Mouse (Mus musculus) adrenal gland (tissue): Measurements from ENCODE around the gene Nlrp6.
"Not testable (repeated sequence)": the region's sequence is repeated elsewhere in the genome, so short reads cannot be mapped to it uniquely, and the experiment has no call there.

ENCODE experiments used
- intact Hi-C: fragments of 180-260 bp; cut with DNase I; formaldehyde crosslinking; loops from one replicate; pipeline ENCODE4 v1.15.1; 2025
- long read RNA-seq, 2 experiments: library from polyadenylated mRNA; unstranded; transcript quantifications; one replicate each; pipeline ENCODE4 v2.0.0; 2020; ENCODE audit warnings: borderline replicate concordance in 1 of 2; ENCODE audit not compliant: insufficient replicate concordance in 1 of 2

The Nlrp6 gene
- long read RNA-seq, experiment 1, partial matches to known transcripts, result 4 of 4 reads
- long read RNA-seq, experiment 1, other reads (novel, unspliced or antisense), result 0 of 4 reads
- long read RNA-seq, experiment 2, result 0 reads

DNA sequence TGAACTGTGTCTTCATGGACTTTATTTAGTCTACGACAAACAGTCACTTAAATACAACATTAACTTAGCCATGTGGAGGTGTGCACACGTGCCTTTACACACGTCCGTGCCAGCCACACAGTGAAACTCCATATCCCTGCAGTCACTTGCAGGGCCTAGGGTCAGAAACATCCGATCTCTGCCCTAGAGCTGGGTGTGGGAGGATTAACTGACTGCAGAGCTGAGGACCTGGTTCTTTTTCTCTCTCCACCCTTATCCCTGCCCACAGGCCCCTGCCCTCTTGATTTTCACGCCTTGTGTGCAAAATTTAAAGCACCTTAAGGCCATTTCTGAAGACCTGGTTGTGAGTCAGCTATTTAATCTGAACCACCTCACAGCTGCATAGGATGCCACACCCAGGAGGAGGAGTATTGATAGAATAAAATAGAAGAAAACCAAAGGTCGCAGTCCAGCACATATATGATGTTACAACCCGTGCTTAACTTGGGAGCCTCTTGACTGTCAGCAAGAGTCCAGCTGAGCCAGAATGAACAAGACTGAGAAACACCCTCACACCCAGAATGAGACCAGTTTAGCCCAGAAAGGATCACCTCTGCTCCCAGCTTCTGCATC lies at the start of gene Nlrp6:
Nlrp6 (plus strand) TSS at position 485 of the 612 bp plus-strand sequence.
- intact Hi-C loops, result no loop called here

DNA sequence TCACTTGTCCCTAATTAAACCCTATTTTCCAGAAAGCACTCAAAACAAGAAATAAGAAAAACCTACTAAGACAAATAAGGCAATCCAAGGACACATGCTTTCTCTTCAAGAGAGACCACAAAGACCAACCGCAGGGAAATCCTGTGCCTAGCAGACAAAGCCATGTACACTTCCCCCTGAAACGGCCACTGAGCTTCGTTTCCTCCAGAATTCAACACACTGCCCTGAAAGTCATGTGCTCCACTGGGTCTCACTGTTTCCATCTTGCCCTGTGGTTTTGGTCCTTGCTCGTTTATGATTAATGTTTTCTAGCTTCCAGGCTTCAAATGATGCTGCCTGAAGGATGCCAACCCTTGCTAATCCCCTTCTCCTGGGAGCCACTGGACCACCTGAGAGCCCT lies 46.5 kb upstream of the Nlrp6 start:
- intact Hi-C loops, result no loop called here

- intact Hi-C loops, result no loop called here
Measured at GRCm38 (mm10) chr7:140877364-140877763, 43.3 kb upstream of the Nlrp6 start.

DNA sequence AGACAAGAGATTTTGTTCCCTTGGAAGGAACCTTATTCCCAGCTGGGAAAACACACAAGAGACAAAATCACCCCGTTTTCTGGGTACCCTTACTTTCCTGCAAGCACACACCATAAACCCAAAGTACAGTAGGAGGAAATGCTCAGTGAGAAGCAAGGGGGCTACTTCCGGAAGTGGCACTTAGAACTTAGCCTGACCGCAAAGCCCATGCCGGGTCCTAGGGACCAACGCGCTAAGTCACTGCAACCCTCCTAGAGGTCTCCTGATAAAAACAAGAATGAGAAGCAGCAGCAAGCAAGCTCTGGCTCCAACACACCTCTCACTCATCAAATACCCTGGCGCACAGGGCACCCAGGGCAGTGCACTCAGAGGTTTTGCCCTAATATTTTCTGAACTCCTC lies 41.3 kb upstream of the Nlrp6 start:
- intact Hi-C loops, result no loop called here

GRCm38 (mm10) chr7:140880419-140880818 lies 40.3 kb upstream of the Nlrp6 start:
- intact Hi-C loops, result no loop called here

DNA sequence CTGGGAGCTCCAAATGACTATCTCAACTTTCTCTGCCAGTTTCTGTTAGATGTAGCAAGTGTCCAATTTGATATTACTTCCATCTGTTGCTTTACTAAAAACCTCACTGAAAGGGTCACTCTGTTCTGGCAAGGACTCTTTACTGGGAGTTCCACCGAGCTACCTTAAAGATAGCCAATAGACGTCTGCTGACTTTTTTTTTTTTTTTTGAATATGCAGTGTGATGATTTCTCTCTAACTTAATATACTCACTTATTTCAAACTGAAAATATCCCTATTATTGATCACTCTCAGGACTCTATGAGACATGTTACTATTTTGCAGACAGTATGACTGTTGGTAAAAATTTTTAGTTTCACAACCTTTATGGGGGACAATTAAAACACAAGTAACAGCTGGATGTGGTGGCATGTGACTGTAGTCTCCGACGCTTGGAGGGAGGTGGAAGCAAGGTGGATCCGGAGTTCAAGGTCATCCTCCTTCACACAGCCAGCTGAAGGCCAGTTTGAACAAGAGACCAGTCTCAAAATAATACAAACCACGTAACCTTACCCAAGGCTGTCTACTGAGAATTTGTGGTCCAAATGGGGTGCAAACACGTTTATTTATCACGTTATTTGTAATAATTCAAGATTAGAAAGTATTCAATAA lies 39.7 kb upstream of the Nlrp6 start:
- intact Hi-C loops, result no loop called here

- intact Hi-C loops, result no loop called here
Measured at GRCm38 (mm10) chr7:140881696-140882468, 38.8 kb upstream of the Nlrp6 start, which contains the start of the genes Psmd13 and Sirt3. Gene Psmd13, plus strand, starts transcription at chr7:140881968. Gene Sirt3, minus strand, starts transcription at chr7:140882309.

DNA sequence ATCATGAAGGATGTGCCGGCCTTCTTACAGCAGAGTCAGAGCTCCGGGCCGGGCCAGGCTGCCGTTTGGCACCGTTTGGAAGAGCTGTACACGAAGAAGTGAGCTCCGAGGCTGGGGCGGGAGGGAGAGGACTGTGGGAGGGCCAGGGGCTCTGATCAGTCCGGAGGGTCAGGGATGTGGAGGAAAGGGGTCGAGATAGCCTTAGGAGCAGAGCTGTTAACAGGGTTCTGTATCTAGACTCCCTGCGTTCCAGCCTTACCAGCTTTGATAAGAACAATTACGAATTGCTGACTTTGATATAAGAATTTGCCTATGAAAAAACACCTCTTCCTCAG lies 38.3 kb upstream of the Nlrp6 start:
- intact Hi-C loops, result no loop called here

DNA sequence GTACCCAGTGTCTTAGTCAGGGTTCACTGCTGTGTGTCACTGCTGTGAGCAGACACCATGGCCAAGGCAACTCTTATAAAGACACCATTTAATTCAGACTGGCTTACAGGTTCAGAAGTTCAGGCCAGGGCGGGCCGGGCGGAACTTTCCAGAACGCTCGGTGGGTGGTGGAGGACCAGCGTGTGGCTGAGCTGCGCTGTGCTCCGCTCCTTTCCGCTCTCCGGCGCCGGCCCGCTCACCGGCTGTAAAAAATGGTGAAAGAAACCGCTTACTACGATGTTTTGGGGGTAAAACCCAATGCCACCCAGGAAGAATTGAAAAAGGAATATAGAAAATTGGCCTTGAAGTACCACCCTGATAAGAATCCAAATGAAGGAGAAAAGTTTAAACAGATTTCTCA lies 30.1 kb upstream of the Nlrp6 start:
- intact Hi-C loops, result not testable (repeated sequence)

- intact Hi-C loops, result no loop called here
Measured at GRCm38 (mm10) chr7:140894031-140894430, 26.7 kb upstream of the Nlrp6 start.

- intact Hi-C loops, result no loop called here
Measured at GRCm38 (mm10) chr7:140894611-140895010, 26.1 kb upstream of the Nlrp6 start.

DNA sequence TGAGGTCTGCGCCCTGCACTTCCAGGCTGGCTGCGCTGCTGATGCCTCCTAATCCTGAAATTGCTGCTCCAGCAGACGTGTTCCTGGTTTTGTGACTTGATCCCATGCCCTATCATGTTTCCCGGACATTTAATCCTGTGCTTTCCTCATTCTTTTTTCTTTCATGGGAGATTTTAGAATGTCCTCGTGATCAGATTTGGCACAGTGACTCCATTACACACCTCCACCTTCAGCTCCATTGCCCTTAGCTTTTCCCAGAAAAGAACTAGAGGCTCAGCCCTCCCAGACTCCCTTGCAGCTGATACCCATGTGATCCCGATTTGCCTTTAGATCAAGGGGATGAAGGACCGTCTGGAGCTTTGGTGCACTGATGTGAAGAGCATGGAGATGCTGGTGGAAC lies 22.8 kb upstream of the Nlrp6 start:
- intact Hi-C loops, result no loop called here

- intact Hi-C loops, result no loop called here
Measured at GRCm38 (mm10) chr7:140899121-140899520, 21.6 kb upstream of the Nlrp6 start.

DNA sequence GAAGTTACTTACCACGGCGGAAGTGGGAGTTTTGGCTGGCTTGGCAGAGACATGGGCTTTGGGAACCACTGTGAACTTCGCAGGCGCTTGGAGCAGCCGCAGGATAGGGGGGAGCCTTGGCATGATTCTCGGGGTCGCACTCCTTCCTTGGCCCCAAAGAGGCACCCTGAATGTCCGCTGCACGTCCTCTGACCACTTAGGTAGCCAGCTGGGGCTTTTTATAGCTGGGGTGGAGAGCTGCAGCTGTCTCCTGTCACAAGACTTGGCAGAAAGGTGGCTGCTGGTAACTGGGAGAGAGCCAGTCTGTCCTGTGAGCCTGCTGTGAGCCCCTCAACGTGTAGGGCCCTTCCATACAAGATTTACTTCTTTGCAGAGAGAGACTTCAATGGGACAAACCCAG lies 20.5 kb upstream of the Nlrp6 start, which contains the start of gene Cox8b:
Cox8b (minus strand) TSS at position 227 of the 400 bp plus-strand sequence.
- intact Hi-C loops, result no loop called here

GRCm38 (mm10) chr7:140902036-140902875 lies 18.4 kb upstream of the Nlrp6 start:
- intact Hi-C loops, result no loop called here

- intact Hi-C loops, result loop anchor here (1.0 kb wide), 1 partner anchor 59 kb away; no protein-coding TSS in a partner anchor
Measured at GRCm38 (mm10) chr7:140903212-140903611, 17.5 kb upstream of the Nlrp6 start.

- intact Hi-C loops, result loop anchor here (5.0 kb wide), 3 partner anchors 37 to 167 kb away; partner anchors contain the start of gene Pgghg
Measured at GRCm38 (mm10) chr7:140905642-140906081, 15.0 kb upstream of the Nlrp6 start.

DNA sequence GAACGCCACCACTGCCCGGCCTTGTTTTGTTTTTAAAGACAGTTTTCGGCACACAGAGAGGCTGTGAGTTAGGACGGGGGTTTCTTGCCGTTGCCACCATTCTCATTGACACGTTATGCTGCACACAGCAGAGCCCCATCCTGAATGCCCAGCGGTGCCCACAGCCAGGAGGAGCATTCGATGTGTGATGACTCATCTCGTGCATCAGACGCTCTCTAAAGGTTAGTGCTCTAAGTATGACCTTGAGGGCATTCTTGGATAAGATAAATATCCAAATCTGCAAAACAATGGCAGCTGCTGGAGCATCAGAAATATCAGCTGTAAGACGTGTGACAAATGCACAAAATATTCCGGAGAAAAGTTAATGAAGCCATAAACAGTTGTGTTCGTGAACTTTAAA lies 13.6 kb upstream of the Nlrp6 start:
- intact Hi-C loops, result loop anchor here (5.0 kb wide), 3 partner anchors 35 to 165 kb away; partner anchors contain the start of gene Pgghg

DNA sequence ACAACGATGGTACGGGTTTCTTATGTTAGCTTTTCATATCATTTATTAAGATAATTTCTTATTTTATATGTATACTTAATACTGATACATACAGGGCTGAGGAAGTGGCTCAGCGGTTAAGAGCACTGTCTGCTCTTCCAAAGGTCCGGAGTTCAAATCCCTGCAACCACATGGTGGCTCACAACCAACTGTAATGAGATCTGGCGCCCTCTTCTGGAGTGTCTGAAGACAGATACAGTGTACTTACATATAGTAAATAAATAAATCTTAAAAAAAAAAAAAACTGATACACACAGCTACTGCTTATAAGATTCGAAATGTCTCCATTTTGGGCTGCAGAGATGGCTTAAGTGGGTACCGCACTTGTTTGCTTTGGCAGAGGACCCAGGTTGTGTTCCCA lies 13.0 kb upstream of the Nlrp6 start:
- intact Hi-C loops, result loop anchor here (5.0 kb wide), 3 partner anchors 35 to 165 kb away; partner anchors contain the start of gene Pgghg

GRCm38 (mm10) chr7:140908181-140908580 lies 12.5 kb upstream of the Nlrp6 start:
- intact Hi-C loops, result loop anchor here (5.0 kb wide), 3 partner anchors 34 to 164 kb away; partner anchors contain the start of gene Pgghg
